Mouse (Mus musculus) forebrain, embryonic 13.5 days (tissue): ENCODE results near the gene Defb41. TPM values are rescaled to one million over a fixed set of nuclear protein-coding genes. Genes with fewer than 3 reads are reported as not detected.

Source experiments
- polyA plus RNA-seq: library from polyadenylated mRNA; unstranded; fragments of >200 nt; fragmentation: Nextera tagmentation; extraction: Ambion mirVana; gene quantifications from 2 replicates; pipeline ENCODE4 v1.2.1, GENCODE M21; 2015

The Defb41 gene
- polyA plus RNA-seq, 1 experiment from 2014 or later, result not detected

Other genes with a start within 250 kb of the Defb41 start
- gene Crisp4, start 119.2 kb downstream of the Defb41 start, polyA plus RNA-seq, result not detected in 2 replicates
- gene Defb18, start 27.7 kb downstream of the Defb41 start, polyA plus RNA-seq, result not detected in 2 replicates